Mouse (Mus musculus) CD8-positive naive resting alpha-beta T cell, adult 2 months (primary cell): Measurements from ENCODE around the gene Mtcl1.

Experiments
- DNase-seq, 2 experiments: peaks; one replicate each; pipeline ENCODE4 v3.0.0; 2022; ENCODE audit warnings: low read depth in 2 of 2, low spot score in 2 of 2

Mtcl1 gene

DNA sequence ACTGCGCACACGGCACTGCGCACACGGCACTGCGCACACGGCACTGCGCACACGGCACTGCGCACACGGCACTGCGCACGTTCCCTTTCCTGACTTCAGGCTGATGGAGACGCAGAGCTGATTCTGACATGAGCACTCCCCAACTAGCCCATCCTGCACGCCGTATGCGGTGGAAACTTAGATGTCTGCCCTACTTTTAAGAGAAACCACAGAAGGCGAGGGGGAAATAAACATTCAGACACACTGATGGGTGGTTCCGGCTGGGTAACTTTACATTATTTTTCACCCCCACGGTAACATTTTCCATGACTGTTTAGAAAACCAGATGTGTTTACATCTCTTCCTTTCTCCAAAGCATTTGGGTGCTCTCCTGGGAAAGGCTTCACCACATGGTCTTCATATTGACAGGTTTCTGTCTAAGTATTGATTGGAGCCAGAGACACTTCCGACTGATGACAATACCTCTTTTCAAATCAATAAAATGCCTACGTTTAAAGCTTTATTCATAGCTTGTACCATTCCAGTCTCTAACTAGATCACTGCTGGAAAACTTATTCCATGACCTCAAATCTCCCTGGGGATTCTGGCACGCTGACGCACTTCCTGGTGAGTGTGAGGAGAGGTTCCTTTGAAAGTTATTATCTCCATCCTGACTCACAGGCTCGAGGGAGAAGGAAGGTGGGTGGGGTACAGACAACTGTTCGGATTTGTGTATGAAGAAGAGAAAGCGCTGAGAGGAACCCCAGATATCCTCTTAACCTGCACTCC is 84.8 kb downstream of the Mtcl1 start:
- no peak for DNase-seq

GRCm38 (mm10) chr17:66363852-66364524 is 85.6 kb downstream of the Mtcl1 start:
- DNase-seq = no peak

GRCm38 (mm10) chr17:66362287-66363016 is 87.1 kb downstream of the Mtcl1 start:
- DNase-seq = no peak

GRCm38 (mm10) chr17:66358026-66358978 is 91.2 kb downstream of the Mtcl1 start:
- DNase-seq = no peak

GRCm38 (mm10) chr17:66357171-66358025 is 92.2 kb downstream of the Mtcl1 start:
- DNase-seq = no peak

- no peak for DNase-seq
Measured at GRCm38 (mm10) chr17:66353907-66354306, 95.6 kb downstream of the Mtcl1 start.

GRCm38 (mm10) chr17:66352847-66353643 is 96.5 kb downstream of the Mtcl1 start:
- no peak for DNase-seq

GRCm38 (mm10) chr17:66352219-66352618 is 97.3 kb downstream of the Mtcl1 start:
- no peak for DNase-seq

- DNase-seq = no peak
Measured at GRCm38 (mm10) chr17:66350689-66351088, 98.9 kb downstream of the Mtcl1 start.

DNA sequence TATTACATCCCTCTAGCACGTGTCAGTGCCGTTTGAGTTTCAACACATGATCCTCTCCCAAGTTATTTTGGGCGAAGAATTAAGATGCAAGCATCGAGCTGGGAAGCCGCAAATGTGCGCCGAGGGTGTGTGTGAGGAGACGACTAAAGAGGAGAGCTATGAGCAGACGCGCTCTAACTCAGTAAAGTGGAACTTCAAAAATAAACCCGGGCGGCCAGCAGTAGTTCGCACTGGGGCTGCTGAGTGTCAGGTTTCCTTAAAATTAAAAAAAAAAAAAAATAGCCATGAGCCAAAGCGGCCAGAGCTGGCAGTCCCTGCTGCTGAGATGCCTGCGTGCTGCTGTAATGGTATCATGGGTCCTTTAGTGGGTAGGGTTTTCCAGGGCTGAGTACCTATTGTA is 99.4 kb downstream of the Mtcl1 start:
- DNase-seq = no peak

- DNase-seq = no peak
Measured at GRCm38 (mm10) chr17:66346378-66346777, 103.2 kb downstream of the Mtcl1 start.

DNA sequence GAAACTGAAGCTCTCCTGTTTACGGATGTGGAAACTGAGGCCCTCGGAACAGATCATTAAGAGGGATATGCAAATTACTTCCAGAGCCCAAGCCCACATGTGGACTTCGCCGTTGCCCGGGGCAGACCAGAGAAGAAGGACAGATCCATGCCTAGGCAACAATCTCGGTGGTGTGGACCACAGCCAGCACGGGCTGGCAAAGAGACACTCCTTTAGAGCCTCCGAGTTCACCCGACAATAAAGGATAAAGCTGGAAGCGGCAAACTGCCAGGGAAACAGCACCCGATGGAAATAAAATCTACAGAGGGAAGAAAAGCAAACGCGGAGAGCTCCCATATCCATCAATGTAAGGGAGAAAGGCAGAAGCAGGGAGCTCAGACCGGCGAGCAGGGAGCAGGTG is 103.9 kb downstream of the Mtcl1 start:
- DNase-seq = no peak

DNA sequence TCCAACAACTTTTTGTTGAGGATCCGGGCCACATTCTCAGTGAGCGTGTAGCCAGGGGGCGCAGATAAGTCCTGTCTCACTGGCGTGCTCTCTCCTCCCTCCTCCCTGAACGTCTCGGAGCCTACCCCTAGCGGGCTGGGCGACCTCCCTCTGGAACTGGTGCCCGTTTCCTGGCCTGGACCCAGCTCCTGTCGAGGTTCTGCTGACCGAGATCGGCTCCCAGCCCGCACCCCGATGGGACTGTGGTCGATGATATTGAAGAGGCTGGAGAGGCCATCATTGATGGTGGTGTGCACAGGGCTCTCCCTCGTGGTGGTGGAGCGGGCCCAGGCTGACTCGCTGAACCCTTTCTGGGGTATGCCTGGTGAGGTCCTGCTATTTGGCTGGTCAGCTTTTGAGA is 106.6 kb downstream of the Mtcl1 start:
- DNase-seq = no peak

- no peak for DNase-seq
Measured at GRCm38 (mm10) chr17:66341670-66342069, 107.9 kb downstream of the Mtcl1 start.

- no peak for DNase-seq
Measured at GRCm38 (mm10) chr17:66340798-66341197, 108.8 kb downstream of the Mtcl1 start.

GRCm38 (mm10) chr17:66337929-66338328 is 111.6 kb downstream of the Mtcl1 start:
- no peak for DNase-seq

DNA sequence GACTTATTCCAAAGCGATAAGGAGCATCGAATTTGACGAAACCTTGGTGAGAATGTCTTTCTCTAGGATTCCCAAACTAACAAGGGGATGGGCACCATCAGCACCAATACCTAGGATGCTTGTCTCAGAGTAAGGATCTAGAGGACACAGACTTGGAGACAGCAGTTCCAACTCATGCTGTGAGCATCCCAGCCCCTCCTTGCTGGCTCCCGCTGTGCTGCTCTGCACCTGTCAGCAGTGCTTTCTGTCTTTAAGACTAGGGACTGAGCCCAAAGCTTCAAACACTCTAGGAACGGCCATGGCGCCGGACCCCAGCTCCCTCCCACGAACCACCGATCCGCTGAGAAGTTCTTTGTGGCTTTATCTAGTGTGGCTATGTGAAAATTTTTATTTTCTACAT is 114.0 kb downstream of the Mtcl1 start:
- no peak for DNase-seq

DNA sequence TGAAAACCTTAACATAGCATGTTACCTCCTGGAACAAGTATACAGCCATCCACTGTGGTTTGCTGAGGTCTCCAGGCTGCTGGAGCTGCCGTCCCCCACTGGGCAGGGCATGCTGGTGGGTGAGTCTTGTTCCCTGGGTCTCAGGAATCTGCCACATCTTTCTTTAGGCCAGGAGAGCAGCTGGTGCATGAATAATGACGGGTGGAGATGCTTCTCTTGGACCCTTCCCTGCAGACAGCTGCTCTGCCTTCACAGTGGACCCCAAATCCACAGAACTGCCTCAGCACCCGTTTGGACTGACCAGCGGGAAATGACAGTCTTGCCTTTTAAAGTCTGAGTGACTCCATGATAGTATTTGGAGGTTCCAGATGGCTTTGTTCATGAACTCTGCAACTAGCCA is 114.7 kb downstream of the Mtcl1 start:
- DNase-seq = no peak

DNA sequence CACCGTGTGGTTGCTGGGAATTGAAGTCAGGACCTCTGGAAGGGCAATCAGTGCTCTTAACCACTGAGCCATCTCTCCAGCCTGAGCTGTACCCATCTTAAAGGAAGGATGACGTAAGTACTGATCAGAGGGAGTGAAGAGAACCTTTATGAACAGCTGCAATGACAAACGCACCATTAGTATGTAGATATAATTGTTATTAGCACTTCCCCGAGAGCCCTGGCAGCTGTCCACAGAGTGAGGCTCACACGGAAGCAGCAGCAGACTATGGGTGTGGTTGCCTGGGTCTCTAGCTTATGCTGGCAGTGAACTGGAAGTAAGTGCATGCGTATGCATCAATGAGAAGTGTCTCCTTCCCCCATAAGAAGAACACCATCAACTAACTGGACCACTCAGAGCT is 118.3 kb downstream of the Mtcl1 start:
- no peak for DNase-seq
